Comparison of ENCODE assay signal across 18 mouse cellular contexts in genomic region chr3:130633859-130634258, GRCm38 (mm10). TPM values are rescaled to one million over a fixed set of nuclear protein-coding genes. Genes with fewer than 3 reads are reported as not detected.
DNase-seq lines count a peak whose midpoint lies in the region; ATAC-seq and TF ChIP-seq lines count a peak whose summit lies in the region.
"Had no signal": no experiment of that assay in that cellular context is flagged by ENCODE, and none has a peak within 500 bp of the region (broad histone marks: within the 10 kb centered on the region; RNA-seq: fewer than 3 reads in every experiment).

No protein-coding gene starts in this region.

- H3K27me3 ChIP-seq in small intestine, adult 2 months (ENCODE audit: control insufficient read depth, insufficient read depth, low read length): no peaks in the 10 kb centered on the region
- H3K27me3 ChIP-seq in midbrain, embryonic 16.5 days (ENCODE audit: control insufficient read depth, insufficient read depth, low read depth, low read length): no peaks in the 10 kb centered on the region
- H3K27me3 ChIP-seq: embryonic facial prominence, embryonic 13.5 days; forebrain, embryonic 13.5 days had no signal

- H3K9ac ChIP-seq in midbrain, embryonic 16.5 days (ENCODE audit: low read depth, low read length): no peak overlapping the region
- H3K9ac ChIP-seq: embryonic facial prominence, embryonic 13.5 days; forebrain, embryonic 13.5 days; liver, embryonic 14.5 days had no signal

- no peaks in the 10 kb centered on the region for H3K9me3 ChIP-seq in midbrain, embryonic 16.5 days (replicated peaks; ENCODE audit: control insufficient read depth, low read length, poor library complexity, severe bottlenecking)
- H3K9me3 ChIP-seq: embryonic facial prominence, embryonic 13.5 days; forebrain, embryonic 13.5 days; midbrain, embryonic 10.5 days had no signal

- H3K4me1 ChIP-seq in small intestine, adult 2 months (ENCODE audit: control insufficient read depth, insufficient read depth, insufficient read length, low read length): no peaks in the 10 kb centered on the region
- no peaks in the 10 kb centered on the region for H3K4me1 ChIP-seq in midbrain, embryonic 16.5 days (ENCODE audit: control insufficient read depth, insufficient read depth, low read length)
- H3K4me1 ChIP-seq: embryonic facial prominence, embryonic 13.5 days; forebrain, embryonic 13.5 days; midbrain, embryonic 10.5 days had no signal

- DNase-seq in cerebellum, adult 9-10 months: peak; percentile 24
- no peak for DNase-seq in cerebellum, postnatal 36 days
- peak; percentile 9 to 28 for DNase-seq in heart, adult 9 months (ENCODE audit: low spot score in 2 of 2)
- no peak for DNase-seq in heart, postnatal 10 days
- peak; percentile 25 to 28 for DNase-seq in right cerebral cortex, postnatal 10 days (ENCODE audit: low spot score in 2 of 2)
- DNase-seq in right cerebral cortex, postnatal 14 days: no peak
- DNase-seq: right cerebral cortex, postnatal 25 days had no signal

- H3K4me2 ChIP-seq in midbrain, embryonic 16.5 days (ENCODE audit: low read length): no peak overlapping the region
- H3K4me2 ChIP-seq: embryonic facial prominence, embryonic 13.5 days; forebrain, embryonic 13.5 days had no signal

- no peak overlapping the region for H3K4me3 ChIP-seq in small intestine, adult 2 months (ENCODE audit: low read depth, low read length)
- no peak overlapping the region for H3K4me3 ChIP-seq in midbrain, embryonic 16.5 days (ENCODE audit: low read depth, low read length)
- H3K4me3 ChIP-seq: embryonic facial prominence, embryonic 13.5 days; forebrain, embryonic 13.5 days; midbrain, embryonic 10.5 days had no signal

- no peaks in the 10 kb centered on the region for H3K36me3 ChIP-seq in small intestine, adult 2 months (ENCODE audit: control insufficient read depth, insufficient read depth, low read length)
- H3K36me3 ChIP-seq in midbrain, embryonic 16.5 days (ENCODE audit: control insufficient read depth, insufficient read depth, low read length): no peaks in the 10 kb centered on the region
- H3K36me3 ChIP-seq: embryonic facial prominence, embryonic 13.5 days; midbrain, embryonic 10.5 days had no signal

- no peak for TF ChIP-seq POLR2A in small intestine, adult 2 months (IDR thresholded peaks at IDR 0.05; ENCODE audit: low read depth, low read length)

- ATAC-seq in midbrain, embryonic 16.5 days: no peak
- ATAC-seq: forebrain, embryonic 13.5 days; Patski had no signal

- WGBS in small intestine, adult 2 months: 50% methylated on average over 5 of the region's 5 CpGs
- 70% methylated on average over 5 of the region's 5 CpGs for WGBS in midbrain, embryonic 16.5 days

- no peak for TF ChIP-seq CTCF in small intestine, adult 2 months (IDR thresholded peaks at IDR 0.05; ENCODE audit: extremely low read depth, insufficient read length, insufficient replicate concordance, low read depth, low read length)

- intact Hi-C loops in heart, postnatal 10 days (cut with DNase I): no loop called here

- 0 out of 2 replicates have a peak overlapping the region, but pooled peaks have one; percentile 15 for H3K27ac ChIP-seq in small intestine, adult 2 months (ENCODE audit: insufficient read depth, low read depth, low read length)
- H3K27ac ChIP-seq in midbrain, embryonic 16.5 days (ENCODE audit: low read length): no peak overlapping the region
- H3K27ac ChIP-seq: embryonic facial prominence, embryonic 13.5 days; forebrain, embryonic 13.5 days; liver, embryonic 14.5 days; midbrain, embryonic 10.5 days had no signal

RNA-seq across cellular contexts. Expression of gene Etnppl, which starts 16.6 kb away (rescaled TPM):
- total RNA-seq in heart, postnatal 10 days (2021): not detected
- 0.03 and 0.10 TPM in 2 replicates for polyA plus RNA-seq in small intestine, adult 2 months (2012; rRNA removed)
- polyA plus RNA-seq in midbrain, embryonic 16.5 days (2015; fragmentation: Nextera tagmentation; extraction: Ambion mirVana): not detected in 2 replicates
- polyA plus RNA-seq: embryonic facial prominence, embryonic 13.5 days; forebrain, embryonic 13.5 days; heart, embryonic 16.5 days; intestine, embryonic 14.5 days; midbrain, embryonic 10.5 days; neural tube, embryonic 11.5 days; stomach, embryonic 16.5 days had no signal

Comparison
In these comparisons a context has a peak if more than half of its experiments do, and no peak if none do; other contexts are left out.
1. DNase-seq: peak in cerebellum, adult 9-10 months (single experiment), heart, adult 9 months (2 of 2) and right cerebral cortex, postnatal 10 days (2 of 2); none in cerebellum, postnatal 36 days (0 of 2), heart, postnatal 10 days (0 of 2) and right cerebral cortex, postnatal 14 days (single experiment).